Mouse (Mus musculus): Measurements from ENCODE around the gene Kctd20. TPM values are rescaled to one million over a fixed set of nuclear protein-coding genes. Genes with fewer than 3 reads are reported as not detected.

Kctd20 gene
- polyA plus RNA-seq, 1 experiment from 2014 or later, result 84.4 TPM

- Histone ChIP-seq H3K27me3 (replicated peaks; ENCODE audit: control insufficient read depth, insufficient read depth, low read length) (no peaks in the 10 kb centered on the region), H3K4me1 (ENCODE audit: control insufficient read depth, insufficient read depth, low read length) (no peaks in the 10 kb centered on the region), H3K4me2 (ENCODE audit: low read length) (no peak within 1 kb of the TSS), H3K27ac (ENCODE audit: low read depth, low read length) (no peak within 1 kb of the TSS), H3K4me3 (ENCODE audit: low read depth, low read length) (no peak within 1 kb of the TSS), H3K9ac (ENCODE audit: low read length) (no peak within 1 kb of the TSS), H3K36me3 (ENCODE audit: control insufficient read depth, insufficient read depth, low read length) (no peaks in the 10 kb centered on the region), H3K9me3 (replicated peaks; ENCODE audit: control insufficient read depth, low read length) (no peaks in the 10 kb centered on the region)
- ATAC-seq, result no peak
- no peak for DNase-seq (ENCODE audit: low spot score)
- 90% methylated on average over 7 of the region's 7 CpGs for WGBS
These were observed 8.0 kb upstream of the Kctd20 start, which contains the start of gene Pxt1 for GRCm38 (mm10) chr17:28943740-28944139. Gene Pxt1, minus strand, starts transcription at chr17:28943840.

- Histone ChIP-seq H3K27ac (ENCODE audit: low read depth, low read length) (no peak overlapping the region), H3K4me3 (ENCODE audit: low read depth, low read length) (no peak overlapping the region), H3K9ac (ENCODE audit: low read length) (no peak overlapping the region), H3K27me3 (replicated peaks; ENCODE audit: control insufficient read depth, insufficient read depth, low read length) (no peaks in the 10 kb centered on the region), H3K4me2 (ENCODE audit: low read length) (no peak overlapping the region), H3K9me3 (replicated peaks; ENCODE audit: control insufficient read depth, low read length) (no peaks in the 10 kb centered on the region), H3K36me3 (ENCODE audit: control insufficient read depth, insufficient read depth, low read length) (no peaks in the 10 kb centered on the region), H3K4me1 (ENCODE audit: control insufficient read depth, insufficient read depth, low read length) (no peaks in the 10 kb centered on the region)
- ATAC-seq (no peak), DNase-seq (ENCODE audit: low spot score) (no peak)
- 95% methylated on average over 7 of the region's 7 CpGs for WGBS
These were observed 7.3 kb upstream of the Kctd20 start for GRCm38 (mm10) chr17:28944481-28944880.

GRCm38 (mm10) chr17:28947011-28947939 lies 4.5 kb upstream of the Kctd20 start:
- no peaks in the 10 kb centered on the region for H3K27me3 ChIP-seq (replicated peaks; ENCODE audit: control insufficient read depth, insufficient read depth, low read length)
- no peak for DNase-seq (ENCODE audit: low spot score)
- no peak overlapping the region for H3K27ac ChIP-seq (ENCODE audit: low read depth, low read length)

GRCm38 (mm10) chr17:28948661-28949060 lies 3.1 kb upstream of the Kctd20 start:
- Histone ChIP-seq H3K27me3 (replicated peaks; ENCODE audit: control insufficient read depth, insufficient read depth, low read length) (no peaks in the 10 kb centered on the region), H3K4me2 (ENCODE audit: low read length) (no peak overlapping the region), H3K36me3 (ENCODE audit: control insufficient read depth, insufficient read depth, low read length) (no peaks in the 10 kb centered on the region), H3K4me3 (ENCODE audit: low read depth, low read length) (no peak overlapping the region), H3K9ac (ENCODE audit: low read length) (no peak overlapping the region), H3K9me3 (replicated peaks; ENCODE audit: control insufficient read depth, low read length) (no peaks in the 10 kb centered on the region), H3K27ac (ENCODE audit: low read depth, low read length) (no peak overlapping the region), H3K4me1 (ENCODE audit: control insufficient read depth, insufficient read depth, low read length) (peaks cover 11% of the 10 kb centered on the region)
- DNase-seq (ENCODE audit: low spot score) (no peak), ATAC-seq (no peak)
- 81% methylated on average over 4 of the region's 4 CpGs for WGBS

More at GRCm38 (mm10) chr17:28947011-28947939, 4.5 kb upstream of the Kctd20 start:
- 92% methylated on average over 19 of the region's 19 CpGs for WGBS
- no peak overlapping the region for H3K9ac ChIP-seq (ENCODE audit: low read length)
- ATAC-seq, result no peak
- no peaks in the 10 kb centered on the region for H3K36me3 ChIP-seq (ENCODE audit: control insufficient read depth, insufficient read depth, low read length)
- no peaks in the 10 kb centered on the region for H3K9me3 ChIP-seq (replicated peaks; ENCODE audit: control insufficient read depth, low read length)
- H3K4me2 ChIP-seq (ENCODE audit: low read length), result no peak overlapping the region
- 0 out of 2 replicates have a peak, but pooled peaks cover 4% of the 10 kb centered on the region for H3K4me1 ChIP-seq (ENCODE audit: control insufficient read depth, insufficient read depth, low read length)
- H3K4me3 ChIP-seq (ENCODE audit: low read depth, low read length), result no peak overlapping the region

GRCm38 (mm10) chr17:28950751-28951150 lies 999 bp upstream of the Kctd20 start:
- DNase-seq (ENCODE audit: low spot score) (no peak), ATAC-seq (no peak)
- no peak overlapping the region for H3K4me3 ChIP-seq (ENCODE audit: low read depth, low read length)
- H3K27ac ChIP-seq (ENCODE audit: low read depth, low read length), result no peak overlapping the region
- H3K9me3 ChIP-seq (replicated peaks; ENCODE audit: control insufficient read depth, low read length), result no peaks in the 10 kb centered on the region
- 73% methylated on average over 4 of the region's 4 CpGs for WGBS
- H3K27me3 ChIP-seq (replicated peaks; ENCODE audit: control insufficient read depth, insufficient read depth, low read length), result no peaks in the 10 kb centered on the region
- H3K4me2 ChIP-seq (ENCODE audit: low read length), result no peak overlapping the region
- peaks cover 17% of the 10 kb centered on the region for H3K4me1 ChIP-seq (ENCODE audit: control insufficient read depth, insufficient read depth, low read length)
- no peaks in the 10 kb centered on the region for H3K36me3 ChIP-seq (ENCODE audit: control insufficient read depth, insufficient read depth, low read length)
- no peak overlapping the region for H3K9ac ChIP-seq (ENCODE audit: low read length)

- H3K4me3 ChIP-seq (ENCODE audit: low read depth, low read length), result peak overlapping the region; percentile 76
- H3K4me2 ChIP-seq (ENCODE audit: low read length), result peak overlapping the region; percentile 94
- H3K27me3 ChIP-seq (replicated peaks; ENCODE audit: control insufficient read depth, insufficient read depth, low read length), result no peaks in the 10 kb centered on the region
- 0 out of 2 replicates have a peak overlapping the region, but pooled peaks have one; percentile 21 for H3K27ac ChIP-seq (ENCODE audit: low read depth, low read length)
- no peaks in the 10 kb centered on the region for H3K9me3 ChIP-seq (replicated peaks; ENCODE audit: control insufficient read depth, low read length)
- H3K9ac ChIP-seq (ENCODE audit: low read length), result peak overlapping the region; percentile 93
- DNase-seq (ENCODE audit: low spot score) (no peak), ATAC-seq (no peak)
- WGBS, result 29% methylated on average over 9 of the region's 9 CpGs
- 0 out of 2 replicates have a peak, but pooled peaks cover 2% of the 10 kb centered on the region for H3K36me3 ChIP-seq (ENCODE audit: control insufficient read depth, insufficient read depth, low read length)
- peaks cover 17% of the 10 kb centered on the region for H3K4me1 ChIP-seq (ENCODE audit: control insufficient read depth, insufficient read depth, low read length)
These were observed 1.5 kb downstream of the Kctd20 start for GRCm38 (mm10) chr17:28953251-28953650.

- peaks cover 8% of the 10 kb centered on the region; the same call in 1 of the 2 replicates for H3K36me3 ChIP-seq (ENCODE audit: control insufficient read depth, insufficient read depth, low read length)
- 0 out of 2 replicates have a peak overlapping the region, but pooled peaks have one; percentile 76 for H3K4me3 ChIP-seq (ENCODE audit: low read depth, low read length)
- DNase-seq (ENCODE audit: low spot score) (no peak), ATAC-seq (no peak)
- H3K9me3 ChIP-seq (replicated peaks; ENCODE audit: control insufficient read depth, low read length), result no peaks in the 10 kb centered on the region
- H3K27ac ChIP-seq (ENCODE audit: low read depth, low read length), result no peak overlapping the region
- peaks cover 17% of the 10 kb centered on the region for H3K4me1 ChIP-seq (ENCODE audit: control insufficient read depth, insufficient read depth, low read length)
- WGBS, result 98% methylated on average over 9 of the region's 9 CpGs
- H3K9ac ChIP-seq (ENCODE audit: low read length), result no peak overlapping the region
- no peaks in the 10 kb centered on the region for H3K27me3 ChIP-seq (replicated peaks; ENCODE audit: control insufficient read depth, insufficient read depth, low read length)
- H3K4me2 ChIP-seq (ENCODE audit: low read length), result 0 out of 2 replicates have a peak overlapping the region, but pooled peaks have one; percentile 94
These were observed 2.7 kb downstream of the Kctd20 start for GRCm38 (mm10) chr17:28954416-28954815.

- H3K4me2 ChIP-seq (ENCODE audit: low read length), result no peak overlapping the region
- no peaks in the 10 kb centered on the region for H3K4me1 ChIP-seq (ENCODE audit: control insufficient read depth, insufficient read depth, low read length)
- H3K9me3 ChIP-seq (replicated peaks; ENCODE audit: control insufficient read depth, low read length), result no peaks in the 10 kb centered on the region
- H3K36me3 ChIP-seq (ENCODE audit: control insufficient read depth, insufficient read depth, low read length), result peaks cover 61% of the 10 kb centered on the region
- H3K9ac ChIP-seq (ENCODE audit: low read length), result no peak overlapping the region
- H3K27ac ChIP-seq (ENCODE audit: low read depth, low read length), result no peak overlapping the region; the same call in 1 of the 2 replicates
- no peak overlapping the region for H3K4me3 ChIP-seq (ENCODE audit: low read depth, low read length)
- no peak for ATAC-seq
- no peak for DNase-seq (ENCODE audit: low spot score)
- WGBS, result 81% methylated on average over 10 of the region's 10 CpGs
- H3K27me3 ChIP-seq (replicated peaks; ENCODE audit: control insufficient read depth, insufficient read depth, low read length), result no peaks in the 10 kb centered on the region
These were observed 8.8 kb downstream of the Kctd20 start for GRCm38 (mm10) chr17:28960597-28960996.

GRCm38 (mm10) chr17:28961596-28961995 lies 9.8 kb downstream of the Kctd20 start:
- peaks cover 71% of the 10 kb centered on the region for H3K36me3 ChIP-seq (ENCODE audit: control insufficient read depth, insufficient read depth, low read length)
- 94% methylated on average over 10 of the region's 10 CpGs for WGBS

More at GRCm38 (mm10) chr17:28961596-28961995, 9.8 kb downstream of the Kctd20 start:
- H3K9ac ChIP-seq (ENCODE audit: low read length), result no peak overlapping the region
- no peaks in the 10 kb centered on the region for H3K4me1 ChIP-seq (ENCODE audit: control insufficient read depth, insufficient read depth, low read length)
- H3K9me3 ChIP-seq (replicated peaks; ENCODE audit: control insufficient read depth, low read length), result no peaks in the 10 kb centered on the region
- no peak overlapping the region for H3K27ac ChIP-seq (ENCODE audit: low read depth, low read length)
- H3K27me3 ChIP-seq (replicated peaks; ENCODE audit: control insufficient read depth, insufficient read depth, low read length), result no peaks in the 10 kb centered on the region
- no peak overlapping the region for H3K4me2 ChIP-seq (ENCODE audit: low read length)
- H3K4me3 ChIP-seq (ENCODE audit: low read depth, low read length), result no peak overlapping the region
- ATAC-seq (no peak), DNase-seq (ENCODE audit: low spot score) (no peak)

All from forebrain, embryonic 14.5 days (tissue).